Mouse (Mus musculus): ENCODE results near the gene Cysltr2. TPM values are rescaled to one million over a fixed set of nuclear protein-coding genes. Genes with fewer than 3 reads are reported as not detected.

The Cysltr2 gene
- polyA plus RNA-seq, 1 experiment: 3.8 TPM

- Histone ChIP-seq H3K27me3 (ENCODE audit: control insufficient read depth, insufficient read depth, low read length) (no peaks in the 10 kb centered on the region), H3K27ac (ENCODE audit: insufficient read depth, low read length) (no peak overlapping the region), H3K36me3 (ENCODE audit: control insufficient read depth, insufficient read depth, low read length) (no peaks in the 10 kb centered on the region), H3K4me1 (ENCODE audit: control insufficient read depth, insufficient read depth, insufficient read length) (no peaks in the 10 kb centered on the region), H3K4me3 (ENCODE audit: extremely low read depth, insufficient read depth, insufficient read length) (no peak overlapping the region; the same call in 1 of the 2 replicates)
- DNase-seq (ENCODE audit: low read depth in 1 of 2, low spot score in 2 of 2): no peak
- 89% methylated on average over 2 of the region's 2 CpGs for WGBS
- TF ChIP-seq POLR2A (IDR thresholded peaks at IDR 0.05; ENCODE audit: low read depth, low read length) (no peak), CTCF (IDR thresholded peaks at IDR 0.05; ENCODE audit: extremely low read depth, insufficient read depth, insufficient read length, insufficient replicate concordance) (no peak)
Observed at GRCm38 (mm10) chr14:73083563-73083962, 34.6 kb upstream of the Cysltr2 start.

DNA sequence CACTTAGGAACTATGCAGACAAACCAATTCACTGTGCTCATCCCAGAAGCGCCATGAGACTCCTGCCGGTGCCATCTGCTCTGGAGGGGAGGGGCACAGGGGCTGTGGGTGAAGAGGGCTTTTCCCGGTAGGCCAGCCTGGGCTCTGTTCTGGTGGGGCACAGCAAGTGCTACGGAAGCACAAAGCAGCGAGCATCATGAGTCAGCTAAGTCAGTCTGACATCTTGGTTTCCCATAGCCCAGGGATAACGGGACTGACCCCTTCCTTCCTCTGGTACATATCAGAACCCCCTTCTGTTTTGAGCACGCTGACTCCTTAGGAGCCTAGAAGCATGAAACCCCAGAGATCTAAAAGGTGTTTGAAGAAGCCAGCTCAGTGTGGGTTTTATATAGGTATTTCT lies 15.5 kb upstream of the Cysltr2 start:
- H3K4me1 ChIP-seq (ENCODE audit: control insufficient read depth, insufficient read depth, insufficient read length): no peaks in the 10 kb centered on the region
- no peaks in the 10 kb centered on the region for H3K36me3 ChIP-seq (ENCODE audit: control insufficient read depth, insufficient read depth, low read length)
- H3K27me3 ChIP-seq (ENCODE audit: control insufficient read depth, insufficient read depth, low read length): no peaks in the 10 kb centered on the region
- DNase-seq (ENCODE audit: low read depth in 1 of 2, low spot score in 2 of 2): no peak
- H3K27ac ChIP-seq (ENCODE audit: insufficient read depth, low read length): no peak overlapping the region
- no peak overlapping the region for H3K4me3 ChIP-seq (ENCODE audit: extremely low read depth, insufficient read depth, insufficient read length)
- 41% methylated on average over 7 of the region's 7 CpGs for WGBS
- no peak for TF ChIP-seq POLR2A (IDR thresholded peaks at IDR 0.05; ENCODE audit: low read depth, low read length)
- no peak for TF ChIP-seq CTCF (IDR thresholded peaks at IDR 0.05; ENCODE audit: extremely low read depth, insufficient read depth, insufficient read length, insufficient replicate concordance)

- no peaks in the 10 kb centered on the region for H3K36me3 ChIP-seq (ENCODE audit: control insufficient read depth, insufficient read depth, low read length)
- DNase-seq (ENCODE audit: low read depth in 1 of 2, low spot score in 2 of 2): no peak
- H3K27me3 ChIP-seq (ENCODE audit: control insufficient read depth, insufficient read depth, low read length): no peaks in the 10 kb centered on the region
- H3K4me3 ChIP-seq (ENCODE audit: extremely low read depth, insufficient read depth, insufficient read length): no peak overlapping the region
- 92% methylated on average over 2 of the region's 2 CpGs for WGBS
- TF ChIP-seq CTCF (IDR thresholded peaks at IDR 0.05; ENCODE audit: extremely low read depth, insufficient read depth, insufficient read length, insufficient replicate concordance) (no peak), POLR2A (IDR thresholded peaks at IDR 0.05; ENCODE audit: low read depth, low read length) (no peak)
- H3K4me1 ChIP-seq (ENCODE audit: control insufficient read depth, insufficient read depth, insufficient read length): no peaks in the 10 kb centered on the region
- H3K27ac ChIP-seq (ENCODE audit: insufficient read depth, low read length): no peak overlapping the region
Observed at GRCm38 (mm10) chr14:73058755-73059154, 9.8 kb upstream of the Cysltr2 start.

DNA sequence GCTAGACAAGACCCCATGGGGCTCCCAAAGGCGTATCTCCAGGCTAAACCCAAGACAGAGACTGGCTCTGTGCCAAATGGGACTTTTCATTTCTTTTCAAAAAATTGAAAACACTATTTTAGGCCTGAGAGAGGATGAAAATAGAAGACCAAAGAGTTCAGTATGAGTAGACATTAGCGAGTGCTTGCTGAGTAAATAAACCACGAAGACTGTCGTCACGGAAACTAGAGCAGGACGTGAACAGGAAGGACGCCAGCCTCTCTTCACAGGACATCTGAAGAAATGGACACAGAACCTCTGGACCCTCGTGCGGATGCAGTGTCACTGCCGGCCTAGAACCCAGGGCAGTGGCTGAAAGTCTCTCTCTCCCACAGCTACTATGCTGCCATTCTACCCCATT lies 8.8 kb upstream of the Cysltr2 start:
- WGBS: 56% methylated on average over 10 of the region's 10 CpGs
- no peak overlapping the region for H3K27ac ChIP-seq (ENCODE audit: insufficient read depth, low read length)
- no peak overlapping the region for H3K4me3 ChIP-seq (ENCODE audit: extremely low read depth, insufficient read depth, insufficient read length)
- no peaks in the 10 kb centered on the region for H3K27me3 ChIP-seq (ENCODE audit: control insufficient read depth, insufficient read depth, low read length)
- H3K4me1 ChIP-seq (ENCODE audit: control insufficient read depth, insufficient read depth, insufficient read length): no peaks in the 10 kb centered on the region
- TF ChIP-seq POLR2A (IDR thresholded peaks at IDR 0.05; ENCODE audit: low read depth, low read length) (no peak), CTCF (IDR thresholded peaks at IDR 0.05; ENCODE audit: extremely low read depth, insufficient read depth, insufficient read length, insufficient replicate concordance) (no peak)
- no peaks in the 10 kb centered on the region for H3K36me3 ChIP-seq (ENCODE audit: control insufficient read depth, insufficient read depth, low read length)
- no peak for DNase-seq (ENCODE audit: low read depth in 1 of 2, low spot score in 2 of 2)

DNA sequence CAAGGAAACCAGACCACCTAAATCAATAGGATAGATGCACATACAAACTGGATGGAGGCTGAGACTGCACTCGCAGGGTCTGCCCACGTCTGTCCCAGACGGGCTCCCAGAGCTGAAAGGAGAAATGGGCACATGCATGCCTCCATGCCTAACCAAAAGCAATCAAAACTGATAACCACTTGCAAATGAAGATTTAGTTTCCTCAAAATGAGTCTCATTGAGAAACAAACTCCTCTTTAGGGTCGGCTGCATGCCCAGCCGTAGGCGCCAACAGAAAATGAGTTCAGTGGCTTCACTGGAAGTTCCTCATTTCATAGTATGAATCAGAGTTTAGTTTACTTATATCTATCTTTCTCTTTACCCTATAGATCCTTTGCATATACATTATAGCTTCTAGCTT lies 7.9 kb upstream of the Cysltr2 start:
- Histone ChIP-seq H3K4me3 (ENCODE audit: extremely low read depth, insufficient read depth, insufficient read length) (no peak overlapping the region), H3K36me3 (ENCODE audit: control insufficient read depth, insufficient read depth, low read length) (no peaks in the 10 kb centered on the region), H3K27me3 (ENCODE audit: control insufficient read depth, insufficient read depth, low read length) (no peaks in the 10 kb centered on the region), H3K4me1 (ENCODE audit: control insufficient read depth, insufficient read depth, insufficient read length) (no peaks in the 10 kb centered on the region), H3K27ac (ENCODE audit: insufficient read depth, low read length) (no peak overlapping the region)
- 57% methylated on average over 6 of the region's 6 CpGs for WGBS
- DNase-seq (ENCODE audit: low read depth in 1 of 2, low spot score in 2 of 2): no peak
- TF ChIP-seq POLR2A (IDR thresholded peaks at IDR 0.05; ENCODE audit: low read depth, low read length): no peak
- no peak for TF ChIP-seq CTCF (IDR thresholded peaks at IDR 0.05; ENCODE audit: extremely low read depth, insufficient read depth, insufficient read length, insufficient replicate concordance)

DNA sequence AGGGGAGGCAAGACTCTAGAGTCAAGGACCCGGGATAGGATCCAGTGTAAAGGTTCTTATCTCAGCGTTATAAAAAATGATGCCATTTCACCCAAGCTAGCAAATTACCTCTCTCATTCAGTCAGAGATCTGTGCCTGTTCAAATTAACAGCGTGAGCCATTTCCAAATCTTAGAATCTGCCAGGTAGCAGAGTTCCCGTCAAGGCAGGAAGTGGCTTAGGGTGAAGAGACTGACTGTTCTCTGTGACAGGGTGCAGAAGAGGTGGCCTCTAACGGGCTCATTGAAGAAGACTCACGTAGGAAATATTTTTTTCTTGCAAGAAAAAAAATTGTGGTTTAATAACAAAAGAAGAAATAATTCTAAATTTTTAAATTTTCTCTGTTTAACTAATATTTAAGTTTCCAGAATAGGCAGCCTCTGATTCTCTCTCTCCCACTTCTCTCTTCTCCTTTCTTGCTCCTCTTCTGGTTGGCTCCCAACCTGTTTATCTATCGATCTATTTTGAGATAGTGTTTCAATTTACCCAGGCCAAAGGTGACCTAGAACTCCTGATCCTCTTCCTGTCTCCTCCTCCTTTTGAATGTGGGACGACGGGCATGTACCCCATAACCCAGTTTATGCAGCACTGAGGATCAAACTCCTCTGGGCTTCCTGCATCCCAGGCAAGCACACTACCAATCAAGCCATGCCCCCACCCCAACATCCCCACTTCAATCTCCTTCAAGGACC lies 3.5 kb downstream of the Cysltr2 start:
- Histone ChIP-seq H3K36me3 (ENCODE audit: control insufficient read depth, insufficient read depth, low read length) (no peaks in the 10 kb centered on the region), H3K27me3 (ENCODE audit: control insufficient read depth, insufficient read depth, low read length) (no peaks in the 10 kb centered on the region), H3K4me3 (ENCODE audit: extremely low read depth, insufficient read depth, insufficient read length) (no peak overlapping the region), H3K27ac (ENCODE audit: insufficient read depth, low read length) (no peak overlapping the region), H3K4me1 (ENCODE audit: control insufficient read depth, insufficient read depth, insufficient read length) (no peaks in the 10 kb centered on the region)
- WGBS: 42% methylated on average over 9 of the region's 9 CpGs
- DNase-seq (ENCODE audit: low read depth in 1 of 2, low spot score in 2 of 2): no peak
- TF ChIP-seq CTCF (IDR thresholded peaks at IDR 0.05; ENCODE audit: extremely low read depth, insufficient read depth, insufficient read length, insufficient replicate concordance): no peak
- TF ChIP-seq POLR2A (IDR thresholded peaks at IDR 0.05; ENCODE audit: low read depth, low read length): no peak

DNA sequence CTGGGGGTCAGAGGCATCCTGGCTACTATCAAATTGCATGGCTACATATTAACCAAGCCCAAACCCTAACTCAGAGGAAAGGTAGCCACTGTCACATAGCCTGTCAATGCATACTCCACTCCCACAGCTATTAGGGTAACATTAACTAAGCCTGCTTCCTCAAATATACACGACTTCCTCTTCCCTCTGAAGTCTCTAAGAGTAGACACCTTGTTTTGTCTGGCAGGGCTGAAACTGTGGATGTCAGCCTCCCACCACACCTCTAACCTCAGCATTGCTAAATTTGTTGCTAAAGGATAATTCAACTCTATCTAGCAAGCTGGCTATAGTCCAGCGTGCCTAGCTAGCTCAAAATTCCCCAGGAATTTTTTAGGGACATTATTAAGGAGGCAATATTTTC lies 7.2 kb downstream of the Cysltr2 start:
- TF ChIP-seq POLR2A (IDR thresholded peaks at IDR 0.05; ENCODE audit: low read depth, low read length) (no peak), CTCF (IDR thresholded peaks at IDR 0.05; ENCODE audit: extremely low read depth, insufficient read depth, insufficient read length, insufficient replicate concordance) (no peak)
- H3K4me1 ChIP-seq (ENCODE audit: control insufficient read depth, insufficient read depth, insufficient read length): no peaks in the 10 kb centered on the region
- DNase-seq (ENCODE audit: low read depth in 1 of 2, low spot score in 2 of 2): no peak
- H3K4me3 ChIP-seq (ENCODE audit: extremely low read depth, insufficient read depth, insufficient read length): no peak overlapping the region
- no peak overlapping the region for H3K27ac ChIP-seq (ENCODE audit: insufficient read depth, low read length)
- WGBS: 36% methylated on average over 2 of the region's 2 CpGs
- no peaks in the 10 kb centered on the region for H3K27me3 ChIP-seq (ENCODE audit: control insufficient read depth, insufficient read depth, low read length)
- no peaks in the 10 kb centered on the region for H3K36me3 ChIP-seq (ENCODE audit: control insufficient read depth, insufficient read depth, low read length)
